In the genomic region with DNA sequence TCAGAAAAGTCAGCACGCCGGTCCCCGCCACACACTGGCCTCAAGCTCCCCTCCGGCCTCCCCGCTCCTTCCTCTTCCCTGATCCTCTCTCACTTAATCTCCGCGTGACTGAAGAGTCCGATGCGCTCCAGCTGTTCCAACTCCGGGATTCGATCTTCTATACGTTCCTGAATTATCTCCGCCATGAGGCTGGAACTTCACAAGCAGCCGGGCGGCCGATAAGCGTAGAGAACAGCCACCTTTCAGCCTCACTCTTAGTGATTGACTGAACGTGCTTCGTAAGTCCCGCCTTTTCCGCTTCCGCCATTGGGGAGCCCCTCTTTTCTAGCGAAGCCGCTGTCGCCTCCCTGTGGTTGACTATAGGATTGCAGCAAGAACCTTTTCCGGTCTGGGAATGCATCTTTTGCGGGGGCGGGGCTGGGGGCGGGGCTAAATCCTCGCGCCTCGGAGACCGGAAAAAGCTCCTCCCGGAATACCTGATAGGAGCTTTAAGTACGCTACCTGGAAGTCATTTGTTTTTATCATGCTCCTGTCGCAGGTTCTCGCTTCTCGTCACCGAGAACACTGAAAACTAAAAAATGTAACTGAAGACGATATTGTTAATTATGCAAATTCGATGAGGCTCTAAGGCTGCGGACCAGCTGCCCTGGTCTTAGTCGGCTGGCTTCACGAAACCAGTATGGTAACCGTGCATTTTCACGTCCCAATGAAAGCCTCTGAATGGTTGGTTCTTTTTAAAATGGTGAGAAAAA, we compare ENCODE assay signal across 8 mouse cellular contexts. TPM values are rescaled to one million over a fixed set of nuclear protein-coding genes. Genes with fewer than 3 reads are reported as not detected.
DNase-seq lines count a peak whose midpoint lies in the region; ATAC-seq lines count a peak whose summit lies in the region.

A gene (minus strand): TSS at position 266 of the 752 bp plus-strand sequence.

- H3K9me3 ChIP-seq in heart, embryonic 10.5 days: no peaks in the 10 kb centered on the region
- H3K9me3 ChIP-seq in kidney, embryonic 15.5 days (replicated peaks): no peaks in the 10 kb centered on the region

- under 1% methylated on average over 46 of the region's 46 CpGs for WGBS in heart, embryonic 10.5 days
- WGBS in kidney, embryonic 15.5 days: under 1% methylated on average over 46 of the region's 46 CpGs

- H3K4me3 ChIP-seq in heart, embryonic 10.5 days: peak within 1 kb of the TSS; percentile 76
- peak within 1 kb of the TSS; percentile 84 for H3K4me3 ChIP-seq in kidney, embryonic 15.5 days (replicated peaks)

- H3K27ac ChIP-seq in heart, embryonic 10.5 days: peak within 1 kb of the TSS; percentile 92
- H3K27ac ChIP-seq in kidney, embryonic 15.5 days: peak within 1 kb of the TSS; percentile 87

- peak; percentile 98 to 99 for DNase-seq in B cell, adult 2 months
- DNase-seq in brain, adult 2 months (ENCODE audit: low read depth, low spot score): peak; percentile 99
- DNase-seq in heart, embryonic 10.5 days (ENCODE audit: low spot score): peak; percentile 99
- peak; percentile 100 for DNase-seq in liver
- peak; percentile 99 to 100 for DNase-seq in spleen, postnatal 4 days (ENCODE audit: low spot score in 2 of 2)

- H3K4me2 ChIP-seq in kidney, embryonic 15.5 days: peak within 1 kb of the TSS; percentile 77

- peaks cover 8% of the 10 kb centered on the region for H3K4me1 ChIP-seq in heart, embryonic 10.5 days
- peaks cover 12% of the 10 kb centered on the region for H3K4me1 ChIP-seq in kidney, embryonic 15.5 days

- peak within 1 kb of the TSS; percentile 70 for H3K9ac ChIP-seq in kidney, embryonic 15.5 days

- no peaks in the 10 kb centered on the region for H3K27me3 ChIP-seq in heart, embryonic 10.5 days (ENCODE audit: insufficient read depth, poor library complexity, severe bottlenecking)
- 0 out of 2 replicates have a peak, but pooled peaks cover 18% of the 10 kb centered on the region for H3K27me3 ChIP-seq in kidney, embryonic 15.5 days

- ATAC-seq in erythroblast, adult 5-6 weeks (replicated peaks; ENCODE audit: low FRiP score, poor library complexity, severe bottlenecking): peak; percentile 96
- peak; percentile 97 for ATAC-seq in kidney, embryonic 15.5 days (replicated peaks; ENCODE audit: low FRiP score)
- ATAC-seq in monocyte, adult 5-6 weeks (replicated peaks; ENCODE audit: insufficient number of reproducible peaks, low FRiP score, low TSS enrichment, poor library complexity, severe bottlenecking): peak; percentile 96

- H3K36me3 ChIP-seq in heart, embryonic 10.5 days: peaks cover 27% of the 10 kb centered on the region
- peaks cover 27% of the 10 kb centered on the region for H3K36me3 ChIP-seq in kidney, embryonic 15.5 days

RNA-seq across cellular contexts. Expression of the gene that starts here (rescaled TPM):
- 2.3 and 15.0 TPM in 2 replicates for total RNA-seq in erythroblast, adult 5-6 weeks (2015; ENCODE audit: low replicate concordance)
- total RNA-seq in erythroblast, adult 5-6 weeks (2017; ENCODE audit: low replicate concordance): 13.4 and 17.3 TPM in 2 replicates
- 42.0 and 49.5 TPM in 2 replicates for polyA plus RNA-seq in heart, embryonic 10.5 days (2016; fragmentation: Nextera tagmentation; extraction: Ambion mirVana)
- 50.3 and 55.6 TPM in 2 replicates for polyA plus RNA-seq in kidney, embryonic 15.5 days (2015; fragmentation: Nextera tagmentation; extraction: Ambion mirVana)
- total RNA-seq in monocyte, adult 5-6 weeks (2017): 55.7 to 87.3 TPM (median 65.7 TPM) in 3 replicates

Comparison
In these comparisons a context has a peak if more than half of its experiments do, and no peak if none do; other contexts are left out.
1. Peak in every context shown above with its lines: DNase-seq, ATAC-seq, H3K4me3 ChIP-seq and H3K27ac ChIP-seq.